Mouse (Mus musculus) lung, postnatal 0 days (tissue): ENCODE measurements around the gene Chst8.

Experiments
- CTCF ChIP-seq: IDR thresholded peaks from 2 replicates; pipeline ENCODE4 v1.5.1; 2016; ENCODE audit warnings: antibody characterized with exemption, mild to moderate bottlenecking
- EP300 ChIP-seq: IDR thresholded peaks from 2 replicates; pipeline ENCODE4 v1.6.1; 2016; ENCODE audit warnings: antibody characterized with exemption, mild to moderate bottlenecking, control low read depth

DNA sequence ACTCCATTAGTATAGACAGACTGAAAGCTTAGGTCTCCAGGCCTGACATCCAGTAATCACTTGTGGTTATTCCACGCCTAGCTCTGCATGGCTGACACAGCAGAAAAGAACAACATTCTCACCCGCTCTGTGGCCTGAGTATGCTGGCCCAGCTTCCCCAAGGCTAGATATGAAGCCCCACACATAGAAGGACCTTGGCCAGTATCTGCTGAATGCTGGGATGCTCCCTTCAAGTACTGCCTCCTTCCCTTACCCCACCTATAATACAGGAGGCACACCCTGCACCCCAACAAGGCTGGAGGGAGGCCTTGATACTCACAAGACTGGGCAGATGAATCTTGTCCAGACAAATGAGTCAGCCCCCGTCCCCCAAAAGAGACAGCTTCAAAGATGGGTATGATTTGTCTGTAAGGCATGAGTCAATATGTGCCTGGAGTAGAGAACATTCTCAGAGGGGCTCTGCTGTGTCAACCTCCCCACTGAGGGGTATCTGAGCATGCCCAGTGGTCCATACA, 6.8 kb downstream of the Chst8 start:
- TF ChIP-seq CTCF = no peak
- TF ChIP-seq EP300 = no peak
